Mouse (Mus musculus): ENCODE data around the gene Elf2. TPM values are rescaled to one million over a fixed set of nuclear protein-coding genes. Genes with fewer than 3 reads are reported as not detected.

Elf2 gene
- total RNA-seq, 2 experiments from 2014 or later = 69.2 to 122 TPM

DNA sequence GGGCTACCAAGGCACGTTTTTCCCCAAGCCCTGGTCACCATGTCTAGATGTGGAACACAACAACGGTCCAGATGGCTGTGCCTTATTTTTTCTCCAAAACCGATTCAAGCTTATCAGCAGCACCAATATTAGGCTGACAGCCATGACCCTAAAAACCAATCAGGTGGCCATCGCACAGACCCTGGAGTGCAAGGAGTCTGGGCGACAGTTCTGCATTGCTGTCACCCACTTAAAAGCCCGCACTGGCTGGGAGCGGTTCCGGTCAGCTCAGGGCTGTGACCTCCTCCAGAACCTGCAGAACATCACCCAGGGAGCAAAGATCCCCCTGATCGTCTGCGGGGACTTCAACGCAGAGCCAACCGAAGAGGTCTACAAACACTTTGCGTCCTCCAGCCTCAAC is 90.6 kb downstream of the Elf2 start:
- no peak for ATAC-seq (replicated peaks; ENCODE audit: low FRiP score, low TSS enrichment, poor library complexity, severe bottlenecking)

DNA sequence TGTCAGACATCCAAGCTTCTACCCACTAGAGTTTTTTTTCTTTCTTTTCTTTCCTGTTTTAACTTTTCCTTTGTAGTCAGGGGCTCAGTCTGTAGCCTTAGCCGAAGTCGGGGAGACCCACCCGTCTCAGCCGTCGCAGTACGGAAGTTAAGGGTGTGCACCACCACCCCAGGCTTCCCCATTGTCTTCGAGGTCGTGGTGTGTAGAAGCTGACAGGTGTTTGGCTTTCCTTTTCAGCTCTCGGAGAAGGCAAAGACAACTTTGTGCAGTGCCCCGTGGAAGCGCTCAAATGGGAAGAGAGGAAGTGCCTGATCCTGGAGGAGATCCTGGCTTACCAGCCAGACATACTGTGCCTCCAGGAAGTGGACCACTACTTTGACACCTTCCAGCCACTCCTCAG is 91.0 kb downstream of the Elf2 start:
- no peak for ATAC-seq (replicated peaks; ENCODE audit: low FRiP score, low TSS enrichment, poor library complexity, severe bottlenecking)

DNA sequence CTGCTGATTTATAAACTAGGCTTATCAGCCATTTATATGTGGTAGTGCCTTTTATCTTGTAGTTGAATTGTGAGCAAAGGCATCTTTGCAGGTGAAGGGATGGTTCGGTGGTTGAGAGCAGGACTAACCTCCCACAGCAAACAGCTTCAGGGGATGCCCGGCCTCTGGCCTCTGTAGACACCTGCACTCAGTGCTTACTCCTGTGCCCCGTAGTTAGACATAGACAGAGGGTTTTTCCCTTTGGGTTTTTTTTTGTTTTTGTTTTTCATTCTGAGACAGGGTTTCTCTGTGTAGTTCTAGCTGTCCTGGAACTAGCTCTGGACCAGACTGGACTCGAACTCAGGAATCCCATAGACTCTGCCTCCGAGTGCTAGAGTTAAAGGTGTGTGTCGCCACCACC is 91.9 kb downstream of the Elf2 start:
- ATAC-seq (replicated peaks; ENCODE audit: low FRiP score, low TSS enrichment, poor library complexity, severe bottlenecking) = no peak

DNA sequence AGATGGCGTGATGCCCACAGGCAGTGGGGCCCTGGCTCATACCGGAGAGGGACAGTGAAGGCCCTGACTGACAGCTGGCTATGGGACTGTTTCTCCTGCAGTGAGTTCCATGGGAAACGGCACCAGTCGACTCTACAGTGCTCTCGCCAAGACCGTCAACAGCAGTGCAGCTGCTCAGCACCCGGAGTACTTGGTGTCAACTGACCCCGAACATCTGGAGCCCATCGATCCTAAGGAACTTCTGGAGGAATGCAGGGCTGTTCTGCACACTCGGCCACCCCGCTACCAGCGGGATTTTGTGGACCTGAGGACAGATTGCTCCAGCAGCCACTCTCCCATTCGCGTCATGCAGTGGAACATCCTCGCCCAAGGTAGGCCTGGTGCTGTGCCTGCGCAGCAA is 92.8 kb downstream of the Elf2 start:
- no peak for ATAC-seq (replicated peaks; ENCODE audit: low FRiP score, low TSS enrichment, poor library complexity, severe bottlenecking)

DNA sequence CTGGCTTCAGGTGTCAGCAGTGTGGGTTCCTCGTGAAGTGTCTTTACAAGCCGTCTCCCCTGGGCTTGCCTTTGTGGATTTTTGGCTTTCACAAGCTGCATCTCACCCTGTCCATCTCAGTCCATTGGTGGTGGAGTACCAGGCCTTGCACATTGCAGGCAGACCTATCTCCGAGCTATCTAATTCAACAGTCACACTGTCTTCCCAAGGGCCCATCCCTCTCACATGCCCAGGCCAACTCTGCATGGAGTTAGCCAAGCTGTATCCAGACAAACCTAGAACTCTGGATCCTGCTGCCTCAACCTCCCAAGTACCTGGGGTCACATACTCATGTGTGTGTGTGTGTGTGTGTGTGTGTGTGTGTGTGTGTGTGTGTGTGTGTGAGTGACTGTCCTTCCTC is 100.9 kb downstream of the Elf2 start:
- ATAC-seq (replicated peaks; ENCODE audit: low FRiP score, low TSS enrichment, poor library complexity, severe bottlenecking) = no peak

DNA sequence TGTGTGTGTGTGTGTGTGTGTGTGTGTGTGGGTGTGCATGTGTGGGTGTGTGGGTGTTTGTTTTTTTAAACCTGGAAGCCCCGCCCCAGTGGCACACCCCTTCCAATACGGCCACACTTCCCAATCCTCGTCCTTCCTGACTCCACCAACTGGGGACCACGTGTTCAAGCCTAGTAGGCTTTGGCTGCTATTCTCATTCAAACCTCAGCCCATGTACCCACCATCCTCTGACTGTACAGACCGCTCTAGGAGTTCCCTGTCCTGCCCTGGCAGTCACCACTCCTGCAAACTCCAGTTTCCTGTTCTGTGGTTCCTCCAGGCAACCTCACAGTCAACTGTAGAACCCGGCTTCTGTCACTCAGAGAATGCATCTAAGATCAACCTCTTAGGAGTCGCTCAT is 101.9 kb downstream of the Elf2 start:
- no peak for ATAC-seq (replicated peaks; ENCODE audit: low FRiP score, low TSS enrichment, poor library complexity, severe bottlenecking)

DNA sequence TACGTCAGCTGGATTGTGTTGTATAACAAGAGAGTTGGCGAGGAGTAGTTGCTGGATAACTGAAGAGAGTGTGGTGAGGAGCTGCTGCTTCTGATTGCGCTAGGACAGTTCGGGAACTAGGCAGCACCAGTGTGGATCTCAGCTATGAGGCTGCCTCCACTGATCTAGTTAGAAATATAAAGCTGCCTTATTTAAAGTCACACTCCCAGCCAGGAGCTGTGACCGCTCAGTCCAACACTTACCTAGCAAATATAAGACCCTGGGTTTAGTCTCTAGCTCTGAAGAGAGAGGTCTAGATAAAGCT is 105.8 kb downstream of the Elf2 start:
- no peak for ATAC-seq (replicated peaks; ENCODE audit: low FRiP score, low TSS enrichment, poor library complexity, severe bottlenecking)

DNA sequence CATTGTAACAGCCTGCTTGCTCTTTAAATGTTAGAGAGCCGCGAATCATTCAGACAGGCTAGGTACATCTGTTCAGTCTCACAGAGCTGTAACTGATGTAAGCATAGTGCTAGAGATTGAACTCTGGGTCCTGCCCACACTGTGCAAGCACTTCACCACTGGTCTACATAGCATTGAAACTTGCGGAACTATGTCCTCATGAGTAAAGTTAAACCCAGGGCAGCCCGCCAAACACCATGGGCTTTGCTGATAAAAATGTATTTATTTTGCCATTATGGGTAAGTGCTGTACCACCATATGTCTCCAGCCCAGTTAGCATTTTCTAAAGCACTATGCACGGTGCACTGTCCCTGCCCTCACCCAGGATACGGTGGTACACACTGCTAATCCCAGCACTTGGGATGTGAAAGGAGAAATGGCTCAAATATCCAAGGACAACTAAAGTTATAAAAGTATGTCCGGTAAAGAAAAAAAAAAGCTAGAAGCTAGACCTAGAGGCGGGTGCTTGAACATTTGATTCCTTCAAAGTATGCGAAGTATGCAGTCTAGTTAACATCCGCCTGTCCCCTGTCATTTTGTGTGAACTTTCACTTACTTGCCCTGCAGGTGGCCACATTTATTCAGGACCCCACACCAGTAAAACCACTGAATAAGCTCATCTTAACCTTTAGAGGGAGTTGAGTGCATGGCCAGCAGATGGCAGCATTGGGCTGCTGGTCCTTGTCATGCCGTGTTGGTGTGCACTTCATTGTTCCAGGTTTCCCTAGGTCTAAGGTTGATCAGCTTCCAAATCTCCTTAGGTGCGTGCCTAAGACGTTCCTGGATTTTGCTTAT is 106.3 kb downstream of the Elf2 start:
- ATAC-seq (replicated peaks; ENCODE audit: low FRiP score, low TSS enrichment, poor library complexity, severe bottlenecking) = peak; percentile 66

DNA sequence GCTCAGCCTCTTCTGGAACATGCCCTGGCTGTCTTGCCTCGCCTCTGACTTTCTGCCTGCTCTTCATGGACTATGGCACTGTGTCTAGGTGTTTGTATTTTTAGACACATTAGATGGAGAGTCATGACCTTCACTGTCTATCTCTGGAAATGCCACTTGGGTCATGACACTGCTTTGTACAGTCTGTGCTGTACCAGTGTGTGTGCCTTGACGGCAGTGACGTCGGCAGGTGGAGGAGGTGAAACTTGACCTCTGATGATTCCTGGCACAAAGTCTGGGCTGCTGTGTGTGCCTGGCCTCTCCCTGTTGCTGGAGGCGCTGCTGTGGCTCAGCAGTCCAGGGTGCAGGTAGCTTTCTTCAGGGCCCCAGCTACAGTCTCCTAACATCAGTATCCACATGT is 107.0 kb downstream of the Elf2 start:
- no peak for ATAC-seq (replicated peaks; ENCODE audit: low FRiP score, low TSS enrichment, poor library complexity, severe bottlenecking)

DNA sequence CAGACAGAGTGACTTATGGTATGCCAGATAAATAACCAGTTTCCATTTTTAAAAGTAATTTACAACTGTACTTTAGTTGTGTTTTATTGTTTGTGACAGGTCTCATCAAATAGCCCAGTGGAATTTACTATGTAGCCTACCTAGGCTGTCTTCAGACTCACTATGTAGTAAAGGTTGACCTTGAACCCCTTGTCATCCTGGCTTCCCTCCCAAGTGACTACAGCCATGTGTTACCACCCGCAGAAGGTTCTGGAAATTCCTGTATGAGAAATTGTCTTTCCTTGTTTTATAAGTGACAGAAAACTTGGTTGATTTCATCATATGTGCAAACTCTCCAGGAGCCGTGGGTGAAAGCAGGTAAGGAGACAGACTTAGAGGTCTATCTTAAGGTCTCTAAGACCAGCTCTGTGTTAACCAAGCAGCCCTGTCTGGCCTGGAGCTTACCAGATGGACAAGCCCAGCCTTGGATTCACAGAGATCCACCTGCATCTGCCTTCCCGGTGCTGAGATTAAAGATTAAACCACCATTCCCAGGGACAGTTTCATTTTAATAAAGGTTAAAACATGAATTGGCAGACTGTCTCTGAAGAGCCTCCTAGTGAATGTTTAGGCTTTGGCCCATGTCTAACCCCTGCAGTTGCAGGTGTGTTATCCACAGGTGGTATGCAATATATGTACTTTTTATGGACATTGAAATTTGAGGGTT is 108.1 kb downstream of the Elf2 start:
- ATAC-seq (replicated peaks; ENCODE audit: low FRiP score, low TSS enrichment, poor library complexity, severe bottlenecking) = no peak

DNA sequence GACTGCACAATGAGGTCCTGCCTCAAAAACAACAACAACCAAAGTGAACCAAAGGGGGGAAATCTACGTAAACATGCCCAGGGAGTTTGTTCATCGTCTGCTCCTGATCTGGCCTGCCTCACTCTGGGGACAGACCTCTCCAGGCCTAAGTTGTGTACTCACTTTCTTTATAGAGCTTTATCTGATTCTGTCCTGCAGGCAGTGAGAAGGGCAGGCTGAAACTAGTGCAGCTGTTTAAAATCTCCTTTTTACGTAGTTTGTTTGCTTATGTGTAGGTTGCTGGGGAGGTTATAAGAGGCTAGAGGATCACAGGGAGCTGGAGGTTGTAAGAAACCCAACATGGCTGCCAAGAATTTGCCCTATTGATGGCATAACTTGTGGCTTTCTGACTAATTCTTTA is 109.0 kb downstream of the Elf2 start:
- peak; percentile 16 for ATAC-seq (replicated peaks; ENCODE audit: low FRiP score, low TSS enrichment, poor library complexity, severe bottlenecking)

DNA sequence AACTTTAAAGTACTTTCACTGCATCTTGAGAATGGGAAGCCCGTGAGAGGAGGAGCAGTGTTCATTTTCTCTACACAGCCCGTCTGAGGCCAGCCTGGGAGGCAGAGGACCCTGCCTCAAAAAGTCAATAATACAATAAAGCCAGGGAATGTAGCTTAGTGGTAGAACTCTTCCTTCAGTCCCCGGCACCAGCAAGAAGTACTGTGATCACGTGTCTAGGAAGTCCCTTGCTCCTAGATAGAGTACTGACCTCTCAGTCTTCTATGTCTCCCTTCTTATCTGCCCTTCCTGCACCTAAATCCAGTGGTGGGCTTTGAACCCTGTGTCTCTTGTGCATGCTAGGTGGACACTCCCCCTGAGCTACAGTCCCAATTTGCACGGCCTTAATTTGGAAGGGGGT is 109.6 kb downstream of the Elf2 start:
- ATAC-seq (replicated peaks; ENCODE audit: low FRiP score, low TSS enrichment, poor library complexity, severe bottlenecking) = no peak

DNA sequence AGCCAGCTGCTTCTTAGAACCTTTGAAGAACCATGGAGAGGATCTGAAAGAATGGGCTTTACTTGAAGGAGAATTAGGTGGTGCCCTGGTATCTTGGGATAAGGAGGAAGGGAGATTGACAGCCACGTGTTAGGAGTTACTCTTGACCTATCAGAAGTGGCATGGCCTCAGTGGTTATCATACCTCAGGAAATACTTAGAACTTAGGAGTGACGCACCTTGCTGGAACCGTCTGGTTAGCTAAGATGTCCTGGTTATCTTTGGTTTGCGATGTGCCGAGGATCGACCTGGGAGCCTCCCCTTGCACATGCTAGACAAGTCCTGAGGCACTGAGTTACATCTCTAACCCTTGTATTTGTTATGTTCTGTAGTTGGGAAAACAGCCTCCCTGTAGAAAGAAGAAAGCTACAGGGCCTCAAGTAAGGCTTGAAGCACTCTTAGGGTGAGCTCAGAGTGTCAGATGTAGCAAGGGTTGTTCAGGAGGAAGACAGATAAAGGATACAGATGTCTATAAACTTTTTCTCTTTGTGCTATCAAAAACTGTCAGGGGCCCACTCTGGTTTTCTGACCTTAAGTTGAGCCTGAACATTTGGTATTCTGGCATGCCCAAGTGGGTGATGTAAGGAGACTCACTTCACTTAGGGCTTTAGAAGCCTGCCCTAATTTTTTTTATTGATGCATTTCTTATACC is 110.2 kb downstream of the Elf2 start:
- ATAC-seq (replicated peaks; ENCODE audit: low FRiP score, low TSS enrichment, poor library complexity, severe bottlenecking) = peak; percentile 69

DNA sequence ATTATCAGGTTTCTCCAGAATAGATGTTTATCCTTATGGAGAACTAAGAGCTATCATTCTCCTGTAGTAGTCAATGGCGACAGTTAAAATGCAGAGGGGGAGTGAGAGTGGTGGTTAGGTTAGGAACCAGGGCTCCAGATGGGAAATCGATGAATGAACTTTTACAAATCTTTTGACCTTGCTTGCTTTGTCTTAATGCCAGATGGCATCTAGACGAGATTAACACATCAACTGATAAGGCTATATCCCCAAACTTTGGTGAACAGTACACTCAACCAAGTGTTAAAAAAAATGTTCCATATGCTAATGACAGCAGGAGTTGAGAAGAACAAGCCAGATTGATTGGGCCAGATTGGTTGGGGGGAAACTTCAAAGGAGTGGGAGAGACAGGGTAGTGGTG is 111.2 kb downstream of the Elf2 start:
- no peak for ATAC-seq (replicated peaks; ENCODE audit: low FRiP score, low TSS enrichment, poor library complexity, severe bottlenecking)

DNA sequence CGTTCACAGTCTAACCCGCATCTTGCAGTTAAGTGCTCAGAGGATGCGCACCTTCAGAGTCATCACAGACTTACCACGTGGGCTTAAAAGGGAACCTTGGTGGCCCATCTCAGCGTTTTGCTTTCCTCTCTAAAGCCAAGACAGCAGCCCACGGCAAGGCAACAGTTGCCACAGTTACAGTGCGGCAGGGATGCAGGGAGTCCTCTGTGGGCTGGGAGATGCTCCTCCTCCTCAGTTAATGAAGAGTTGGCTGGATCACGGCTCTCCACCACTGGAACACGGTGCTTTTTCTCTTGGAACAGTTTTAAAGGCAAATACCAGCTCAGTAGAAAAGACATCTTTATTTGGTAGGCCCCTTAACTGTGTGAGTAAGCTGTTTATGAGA is 111.7 kb downstream of the Elf2 start:
- no peak for ATAC-seq (replicated peaks; ENCODE audit: low FRiP score, low TSS enrichment, poor library complexity, severe bottlenecking)

DNA sequence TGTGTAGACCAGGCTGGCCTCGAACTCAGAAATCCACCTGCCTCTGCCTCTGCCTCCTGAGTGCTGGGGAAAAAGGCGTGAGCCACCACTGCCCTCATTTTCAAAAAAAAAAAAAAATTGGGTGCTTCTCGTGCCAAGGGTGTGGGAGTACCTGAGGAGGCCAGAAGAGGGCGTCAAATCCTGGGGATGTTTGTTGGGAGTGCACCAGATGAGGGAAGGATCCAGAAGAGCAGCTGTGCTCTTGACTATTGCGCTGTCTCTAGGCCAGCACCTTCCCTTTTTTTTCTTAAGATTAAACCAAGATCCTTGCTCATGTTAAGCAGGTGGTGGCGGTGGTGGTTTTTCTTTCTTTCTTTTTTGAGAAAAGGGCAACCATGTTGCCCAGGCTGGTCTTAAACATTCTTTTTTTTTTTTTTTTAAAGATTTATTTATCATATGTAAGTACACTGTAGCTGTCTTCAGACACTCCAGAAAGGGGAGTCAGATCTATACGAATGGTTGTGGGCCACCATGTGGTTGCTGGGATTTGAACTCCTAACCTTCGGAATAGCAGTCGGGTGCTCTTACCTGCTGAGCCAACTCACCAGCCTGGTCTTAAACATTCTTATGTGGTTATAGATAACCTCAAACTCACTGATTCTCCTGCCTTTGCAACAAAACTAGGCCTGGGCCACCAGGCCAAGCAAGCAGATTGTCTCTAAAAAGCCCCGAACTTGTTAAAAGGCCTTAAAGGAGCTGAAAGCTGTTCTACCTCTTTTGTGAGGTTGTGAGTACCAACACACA is 112.2 kb downstream of the Elf2 start:
- ATAC-seq (replicated peaks; ENCODE audit: low FRiP score, low TSS enrichment, poor library complexity, severe bottlenecking) = peak; percentile 9; the same call in 1 of the 2 replicates

DNA sequence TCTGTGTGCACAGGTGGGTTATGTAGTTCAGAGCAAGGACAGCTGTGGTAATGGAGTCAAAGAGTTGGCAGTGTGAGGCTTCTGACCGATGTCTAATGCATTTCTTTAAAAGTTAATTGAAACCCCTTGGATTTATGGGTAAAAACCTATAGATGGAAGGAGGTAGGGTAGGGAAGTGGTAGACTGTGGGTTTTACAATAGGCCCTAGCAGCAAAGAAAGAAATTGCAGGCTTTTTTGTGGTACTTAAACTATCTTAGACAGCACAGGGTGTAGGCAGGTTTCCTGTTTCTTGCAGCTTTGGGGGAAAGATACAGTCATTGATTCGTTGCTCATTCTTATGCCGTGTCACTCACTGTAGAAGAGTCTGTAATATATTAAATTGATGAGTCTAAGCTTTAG is 113.9 kb downstream of the Elf2 start:
- ATAC-seq (replicated peaks; ENCODE audit: low FRiP score, low TSS enrichment, poor library complexity, severe bottlenecking) = no peak

DNA sequence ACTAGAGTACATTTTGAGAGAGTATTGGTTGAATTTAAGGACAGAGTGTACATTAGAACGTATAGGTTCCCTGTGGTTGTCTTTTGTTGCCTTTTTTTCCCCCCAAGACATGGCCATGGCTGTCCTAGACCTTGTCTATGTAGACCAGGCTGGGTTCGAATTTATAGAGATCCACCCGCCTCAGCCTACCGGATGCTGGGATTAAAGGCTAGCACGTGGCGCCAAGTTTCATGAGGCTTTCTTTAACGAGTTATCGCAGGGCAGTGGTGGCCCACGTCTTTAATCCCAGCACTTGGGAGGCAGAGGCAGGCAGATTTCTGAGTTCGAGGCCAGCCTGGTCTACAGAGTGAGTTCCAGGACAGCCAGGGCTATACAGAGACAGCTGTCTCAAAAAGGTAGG is 114.5 kb downstream of the Elf2 start:
- no peak for ATAC-seq (replicated peaks; ENCODE audit: low FRiP score, low TSS enrichment, poor library complexity, severe bottlenecking)

DNA sequence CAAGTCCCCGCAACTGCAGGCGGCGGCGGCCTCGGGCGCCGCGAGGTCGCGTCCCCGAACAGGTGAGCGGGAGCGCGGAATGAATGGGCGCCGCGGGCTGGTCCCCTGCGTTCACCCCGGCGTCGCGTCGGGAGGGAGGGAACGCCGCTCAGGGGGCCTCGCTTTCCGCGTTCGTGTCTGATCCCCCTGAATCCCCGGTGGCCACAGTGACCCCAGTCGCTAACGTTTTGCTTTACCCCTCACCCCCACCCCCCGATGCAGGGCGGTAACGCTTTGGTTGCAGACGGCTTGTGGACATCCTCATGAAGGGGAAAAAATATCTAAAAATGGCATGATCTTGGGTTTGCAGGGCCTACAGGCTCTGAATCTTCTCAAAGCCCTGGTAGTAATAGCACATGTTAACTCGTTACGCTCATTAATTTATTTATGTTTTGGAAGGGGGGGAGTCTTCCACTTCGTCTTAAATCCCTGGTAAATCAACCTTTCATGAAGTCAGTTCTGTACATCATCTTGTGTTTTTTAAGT is 115.2 kb downstream of the Elf2 start:
- ATAC-seq (replicated peaks; ENCODE audit: low FRiP score, low TSS enrichment, poor library complexity, severe bottlenecking) = no peak

All from megakaryocyte-erythroid progenitor cell, adult 5-6 weeks (primary cell).